Mouse (Mus musculus): ENCODE results near the gene BC030867. TPM values are rescaled to one million over a fixed set of nuclear protein-coding genes. Genes with fewer than 3 reads are reported as not detected.

The BC030867 gene
- polyA plus RNA-seq, 1 experiment from 2014 or later: 5.5 TPM

- Histone ChIP-seq H3K4me3 (replicated peaks; ENCODE audit: low read length) (peak overlapping the region; percentile 62), H3K9ac (replicated peaks; ENCODE audit: low read depth, low read length) (peak overlapping the region; percentile 85), H3K27me3 (replicated peaks; ENCODE audit: control insufficient read depth, insufficient read depth, low read length) (no peaks in the 10 kb centered on the region), H3K9me3 (ENCODE audit: control insufficient read depth, low read length) (no peaks in the 10 kb centered on the region), H3K4me1 (replicated peaks; ENCODE audit: control insufficient read depth, insufficient read depth, low read length) (peaks cover 65% of the 10 kb centered on the region), H3K27ac (ENCODE audit: low read length) (peak overlapping the region; percentile 93), H3K4me2 (ENCODE audit: low read length) (peak overlapping the region; percentile 83), H3K36me3 (ENCODE audit: control insufficient read depth, insufficient read depth) (no peaks in the 10 kb centered on the region)
- WGBS: 5% methylated on average over 12 of the region's 12 CpGs
- peak; percentile 37 for ATAC-seq
Measured at GRCm38 (mm10) chr11:102227270-102228190, 21.2 kb upstream of the BC030867 start.

- peak; percentile 9; the same call in 1 of the 2 replicates for ATAC-seq
- Histone ChIP-seq H3K4me2 (ENCODE audit: low read length) (peak overlapping the region; percentile 83), H3K27me3 (replicated peaks; ENCODE audit: control insufficient read depth, insufficient read depth, low read length) (no peaks in the 10 kb centered on the region), H3K4me3 (replicated peaks; ENCODE audit: low read length) (peak overlapping the region; percentile 62), H3K36me3 (ENCODE audit: control insufficient read depth, insufficient read depth) (no peaks in the 10 kb centered on the region), H3K9ac (replicated peaks; ENCODE audit: low read depth, low read length) (peak overlapping the region; percentile 85), H3K9me3 (ENCODE audit: control insufficient read depth, low read length) (no peaks in the 10 kb centered on the region), H3K27ac (ENCODE audit: low read length) (peak overlapping the region; percentile 93), H3K4me1 (replicated peaks; ENCODE audit: control insufficient read depth, insufficient read depth, low read length) (peaks cover 63% of the 10 kb centered on the region)
- 5% methylated on average over 9 of the region's 9 CpGs for WGBS
Measured at GRCm38 (mm10) chr11:102228191-102228545, 20.5 kb upstream of the BC030867 start.

- Histone ChIP-seq H3K4me1 (replicated peaks; ENCODE audit: control insufficient read depth, insufficient read depth, low read length) (peaks cover 59% of the 10 kb centered on the region), H3K36me3 (ENCODE audit: control insufficient read depth, insufficient read depth) (no peaks in the 10 kb centered on the region), H3K9ac (replicated peaks; ENCODE audit: low read depth, low read length) (peak overlapping the region; percentile 85), H3K9me3 (ENCODE audit: control insufficient read depth, low read length) (no peaks in the 10 kb centered on the region), H3K4me2 (ENCODE audit: low read length) (peak overlapping the region; percentile 83), H3K4me3 (replicated peaks; ENCODE audit: low read length) (peak overlapping the region; percentile 62), H3K27me3 (replicated peaks; ENCODE audit: control insufficient read depth, insufficient read depth, low read length) (no peaks in the 10 kb centered on the region), H3K27ac (ENCODE audit: low read length) (peak overlapping the region; percentile 93)
- ATAC-seq: no peak
- WGBS: 10% methylated on average over 7 of the region's 7 CpGs
Measured at GRCm38 (mm10) chr11:102228646-102229268, 19.9 kb upstream of the BC030867 start.

GRCm38 (mm10) chr11:102229331-102229953, 19.2 kb upstream of the BC030867 start:
- WGBS: under 1% methylated on average over 47 of the region's 47 CpGs
- H3K27ac ChIP-seq (ENCODE audit: low read length): peak overlapping the region; percentile 93
- H3K4me2 ChIP-seq (ENCODE audit: low read length): peak overlapping the region; percentile 83
- no peaks in the 10 kb centered on the region for H3K36me3 ChIP-seq (ENCODE audit: control insufficient read depth, insufficient read depth)
- no peaks in the 10 kb centered on the region for H3K27me3 ChIP-seq (replicated peaks; ENCODE audit: control insufficient read depth, insufficient read depth, low read length)
- no peaks in the 10 kb centered on the region for H3K9me3 ChIP-seq (ENCODE audit: control insufficient read depth, low read length)
- peak overlapping the region; percentile 62 for H3K4me3 ChIP-seq (replicated peaks; ENCODE audit: low read length)
- H3K4me1 ChIP-seq (replicated peaks; ENCODE audit: control insufficient read depth, insufficient read depth, low read length): peaks cover 52% of the 10 kb centered on the region
- peak; percentile 38 for ATAC-seq
- H3K9ac ChIP-seq (replicated peaks; ENCODE audit: low read depth, low read length): peak overlapping the region; percentile 85

- Histone ChIP-seq H3K36me3 (ENCODE audit: control insufficient read depth, insufficient read depth) (no peaks in the 10 kb centered on the region), H3K4me3 (replicated peaks; ENCODE audit: low read length) (peak within 1 kb of the TSS; percentile 62), H3K27me3 (replicated peaks; ENCODE audit: control insufficient read depth, insufficient read depth, low read length) (no peaks in the 10 kb centered on the region), H3K27ac (ENCODE audit: low read length) (peak within 1 kb of the TSS; percentile 93), H3K9ac (replicated peaks; ENCODE audit: low read depth, low read length) (peak within 1 kb of the TSS; percentile 85), H3K4me1 (replicated peaks; ENCODE audit: control insufficient read depth, insufficient read depth, low read length) (peaks cover 45% of the 10 kb centered on the region), H3K9me3 (ENCODE audit: control insufficient read depth, low read length) (no peaks in the 10 kb centered on the region), H3K4me2 (ENCODE audit: low read length) (peak within 1 kb of the TSS; percentile 83)
- WGBS: under 1% methylated on average over 48 of the region's 49 CpGs
- ATAC-seq: peak; percentile 84
Measured at GRCm38 (mm10) chr11:102230006-102230741, 18.5 kb upstream of the BC030867 start, which contains the start of gene Hdac5. Hdac5 (minus strand) TSS chr11:102230166.

- WGBS: 76% methylated on average over 2 of the region's 2 CpGs
- Histone ChIP-seq H3K27ac (ENCODE audit: low read length) (no peak overlapping the region), H3K9ac (replicated peaks; ENCODE audit: low read depth, low read length) (no peak overlapping the region), H3K9me3 (ENCODE audit: control insufficient read depth, low read length) (no peaks in the 10 kb centered on the region), H3K27me3 (replicated peaks; ENCODE audit: control insufficient read depth, insufficient read depth, low read length) (no peaks in the 10 kb centered on the region), H3K4me1 (replicated peaks; ENCODE audit: control insufficient read depth, insufficient read depth, low read length) (no peaks in the 10 kb centered on the region), H3K4me2 (ENCODE audit: low read length) (no peak overlapping the region), H3K4me3 (replicated peaks; ENCODE audit: low read length) (no peak overlapping the region), H3K36me3 (ENCODE audit: control insufficient read depth, insufficient read depth) (no peaks in the 10 kb centered on the region)
- ATAC-seq: no peak
Measured at GRCm38 (mm10) chr11:102236022-102236421, 12.7 kb upstream of the BC030867 start.

GRCm38 (mm10) chr11:102240636-102241035, 8.0 kb upstream of the BC030867 start:
- 90% methylated on average over 6 of the region's 6 CpGs for WGBS
- no peaks in the 10 kb centered on the region for H3K36me3 ChIP-seq (ENCODE audit: control insufficient read depth, insufficient read depth)
- no peak for ATAC-seq

GRCm38 (mm10) chr11:102241246-102241645, 7.4 kb upstream of the BC030867 start:
- no peaks in the 10 kb centered on the region for H3K36me3 ChIP-seq (ENCODE audit: control insufficient read depth, insufficient read depth)
- H3K4me2 ChIP-seq (ENCODE audit: low read length): no peak overlapping the region
- H3K9ac ChIP-seq (replicated peaks; ENCODE audit: low read depth, low read length): no peak overlapping the region
- WGBS: 91% methylated on average over 5 of the region's 5 CpGs
- H3K4me3 ChIP-seq (replicated peaks; ENCODE audit: low read length): no peak overlapping the region
- H3K4me1 ChIP-seq (replicated peaks; ENCODE audit: control insufficient read depth, insufficient read depth, low read length): peaks cover 16% of the 10 kb centered on the region
- no peak overlapping the region for H3K27ac ChIP-seq (ENCODE audit: low read length)
- no peak for ATAC-seq
- H3K27me3 ChIP-seq (replicated peaks; ENCODE audit: control insufficient read depth, insufficient read depth, low read length): no peaks in the 10 kb centered on the region
- H3K9me3 ChIP-seq (ENCODE audit: control insufficient read depth, low read length): 0 out of 2 replicates have a peak, but pooled peaks cover 4% of the 10 kb centered on the region

More at GRCm38 (mm10) chr11:102240636-102241035, 8.0 kb upstream of the BC030867 start:
- Histone ChIP-seq H3K4me2 (ENCODE audit: low read length) (no peak overlapping the region), H3K27me3 (replicated peaks; ENCODE audit: control insufficient read depth, insufficient read depth, low read length) (no peaks in the 10 kb centered on the region), H3K9ac (replicated peaks; ENCODE audit: low read depth, low read length) (no peak overlapping the region), H3K9me3 (ENCODE audit: control insufficient read depth, low read length) (0 out of 2 replicates have a peak, but pooled peaks cover 4% of the 10 kb centered on the region), H3K4me3 (replicated peaks; ENCODE audit: low read length) (no peak overlapping the region), H3K27ac (ENCODE audit: low read length) (no peak overlapping the region), H3K4me1 (replicated peaks; ENCODE audit: control insufficient read depth, insufficient read depth, low read length) (peaks cover 11% of the 10 kb centered on the region)

Measured in forebrain, embryonic 16.5 days (tissue).